In genomic region chr2:104282835-104283234, GRCm38 (mm10) we compare ENCODE assay signal across 15 mouse cellular contexts.
"Had no signal": no experiment of that assay in that cellular context is flagged by ENCODE, and none has a peak within 500 bp of the region (broad histone marks: within the 10 kb centered on the region; RNA-seq: fewer than 3 reads in every experiment).

No protein-coding gene starts in this region.

- H3K9me3 ChIP-seq: liver, embryonic 13.5 days; midbrain, embryonic 12.5 days; midbrain, embryonic 15.5 days; neural tube, embryonic 13.5 days; stomach, embryonic 15.5 days had no signal

- H3K9ac ChIP-seq: liver, embryonic 13.5 days; midbrain, embryonic 12.5 days; midbrain, embryonic 15.5 days; neural tube, embryonic 13.5 days; stomach, embryonic 15.5 days had no signal

- H3K27me3 ChIP-seq: liver, embryonic 13.5 days; midbrain, embryonic 12.5 days; midbrain, embryonic 15.5 days; neural tube, embryonic 13.5 days; stomach, embryonic 15.5 days had no signal

- H3K4me2 ChIP-seq: liver, embryonic 13.5 days; midbrain, embryonic 12.5 days; midbrain, embryonic 15.5 days; neural tube, embryonic 13.5 days; stomach, embryonic 15.5 days had no signal

- H3K27ac ChIP-seq: liver, embryonic 13.5 days; midbrain, embryonic 12.5 days; midbrain, embryonic 15.5 days; neural tube, embryonic 13.5 days; stomach, embryonic 15.5 days had no signal

- H3K4me3 ChIP-seq: liver, embryonic 13.5 days; midbrain, embryonic 12.5 days; midbrain, embryonic 15.5 days; myocyte; neural tube, embryonic 13.5 days; stomach, embryonic 15.5 days had no signal

- H3K4me1 ChIP-seq: liver, embryonic 13.5 days; midbrain, embryonic 12.5 days; neural tube, embryonic 13.5 days; stomach, embryonic 15.5 days had no signal

- DNase-seq: kidney, adult 2 months; kidney, postnatal 10 days; kidney, postnatal 36 days; liver, embryonic 13.5 days; lung, adult 2 months; lung, postnatal 14 days; lung, postnatal 4 days; right cerebral cortex, postnatal 25 days; spleen, adult 18-20 months; thymus, postnatal 36 days had no signal

- H3K36me3 ChIP-seq: liver, embryonic 13.5 days; midbrain, embryonic 12.5 days; midbrain, embryonic 15.5 days; neural tube, embryonic 13.5 days; stomach, embryonic 15.5 days had no signal
